ENCODE assay signal across 22 mouse cellular contexts in genomic region chr10:105381202-105381601, GRCm38 (mm10).
DNase-seq lines count a peak whose midpoint lies in the region; ATAC-seq and TF ChIP-seq lines count a peak whose summit lies in the region.
"Had no signal": no experiment of that assay in that cellular context is flagged by ENCODE, and none has a peak within 500 bp of the region (broad histone marks: within the 10 kb centered on the region; RNA-seq: fewer than 3 reads in every experiment).

No protein-coding gene starts in this region.

- H3K9ac ChIP-seq in hindbrain, embryonic 13.5 days: no peak overlapping the region
- H3K9ac ChIP-seq in forebrain, embryonic 16.5 days (replicated peaks; ENCODE audit: low read depth, low read length): no peak overlapping the region
- H3K9ac ChIP-seq in stomach, postnatal 0 days (ENCODE audit: low read length): no peak overlapping the region
- H3K9ac ChIP-seq: heart, embryonic 15.5 days had no signal

- TF ChIP-seq CTCF in brain, embryonic 14.5 days (IDR thresholded peaks at IDR 0.05; ENCODE audit: borderline replicate concordance, extremely low read depth, insufficient read depth, insufficient read length): no peak
- TF ChIP-seq CTCF in stomach, postnatal 0 days (IDR thresholded peaks at IDR 0.05; ENCODE audit: low read depth): no peak

- DNase-seq in hindbrain, embryonic 10.5 days (ENCODE audit: low spot score): no peak
- peak; percentile 80 for DNase-seq in Muller cell, postnatal 12 days (ENCODE audit: inconsistent ontology term)
- DNase-seq in brain, embryonic 14.5 days (ENCODE audit: low read depth): peak; percentile 95
- DNase-seq in layer of hippocampus, postnatal 14 days (ENCODE audit: low spot score in 2 of 2): no peak
- no peak for DNase-seq in stomach, postnatal 0 days (ENCODE audit: low spot score)
- DNase-seq: adrenal gland, adult 2 months; cerebellum, adult 8-10 months; gastrocnemius, postnatal 14 days; heart, adult 18-20 months; heart, postnatal 4 days; kidney, adult 9 months; kidney, postnatal 36 days; lung, adult 18-20 months; lung, postnatal 14 days; right cerebral cortex, adult 18-20 months; thymus, postnatal 4 days had no signal

- H3K9me3 ChIP-seq in hindbrain, embryonic 13.5 days: no peaks in the 10 kb centered on the region
- H3K9me3 ChIP-seq in hindbrain, embryonic 10.5 days: no peaks in the 10 kb centered on the region
- H3K9me3 ChIP-seq in forebrain, embryonic 16.5 days (ENCODE audit: control insufficient read depth, low read length): no peaks in the 10 kb centered on the region
- H3K9me3 ChIP-seq in stomach, postnatal 0 days (ENCODE audit: control insufficient read depth, low read length): no peaks in the 10 kb centered on the region
- H3K9me3 ChIP-seq: heart, embryonic 15.5 days; megakaryocyte, embryonic 14.5 days had no signal

- H3K4me1 ChIP-seq in hindbrain, embryonic 13.5 days (replicated peaks): peaks cover 12% of the 10 kb centered on the region
- peaks cover 10% of the 10 kb centered on the region; the same call in 1 of the 2 replicates for H3K4me1 ChIP-seq in hindbrain, embryonic 10.5 days (replicated peaks)
- peaks cover 16% of the 10 kb centered on the region for H3K4me1 ChIP-seq in forebrain, embryonic 16.5 days (replicated peaks; ENCODE audit: control insufficient read depth, insufficient read depth, low read length)
- H3K4me1 ChIP-seq in stomach, postnatal 0 days (replicated peaks; ENCODE audit: control insufficient read depth, insufficient read depth): no peaks in the 10 kb centered on the region
- H3K4me1 ChIP-seq: heart, embryonic 15.5 days; megakaryocyte, embryonic 14.5 days had no signal

- 0 out of 2 replicates have a peak, but pooled peaks have one; percentile 44 for ATAC-seq in hindbrain, embryonic 13.5 days (ENCODE audit: low FRiP score)
- ATAC-seq in forebrain, embryonic 16.5 days: peak; percentile 76
- no peak for ATAC-seq in stomach, postnatal 0 days (ENCODE audit: low FRiP score, low TSS enrichment)

- no peak overlapping the region for H3K4me3 ChIP-seq in hindbrain, embryonic 13.5 days
- no peak overlapping the region for H3K4me3 ChIP-seq in hindbrain, embryonic 10.5 days
- H3K4me3 ChIP-seq in forebrain, embryonic 16.5 days (replicated peaks; ENCODE audit: low read length): no peak overlapping the region
- H3K4me3 ChIP-seq in stomach, postnatal 0 days (ENCODE audit: low read depth, low read length): no peak overlapping the region
- H3K4me3 ChIP-seq: heart, embryonic 15.5 days; megakaryocyte, embryonic 14.5 days; myocyte had no signal

- no peak for TF ChIP-seq EP300 in stomach, postnatal 0 days (optimal IDR thresholded peaks at IDR 0.05)

- TF ChIP-seq POLR2A in brain, embryonic 14.5 days (IDR thresholded peaks at IDR 0.05; ENCODE audit: borderline replicate concordance, extremely low read depth, insufficient read depth, insufficient read length, poor library complexity, severe bottlenecking): no peak

- no peaks in the 10 kb centered on the region for H3K36me3 ChIP-seq in hindbrain, embryonic 13.5 days
- no peaks in the 10 kb centered on the region for H3K36me3 ChIP-seq in hindbrain, embryonic 10.5 days
- H3K36me3 ChIP-seq in forebrain, embryonic 16.5 days (ENCODE audit: control insufficient read depth, insufficient read depth): no peaks in the 10 kb centered on the region
- H3K36me3 ChIP-seq in stomach, postnatal 0 days (ENCODE audit: control insufficient read depth, insufficient read depth, low read length): no peaks in the 10 kb centered on the region
- H3K36me3 ChIP-seq: heart, embryonic 15.5 days had no signal

- no peak overlapping the region for H3K4me2 ChIP-seq in hindbrain, embryonic 13.5 days
- no peak overlapping the region for H3K4me2 ChIP-seq in forebrain, embryonic 16.5 days (ENCODE audit: low read length)
- no peak overlapping the region for H3K4me2 ChIP-seq in stomach, postnatal 0 days (replicated peaks; ENCODE audit: low read depth)
- H3K4me2 ChIP-seq: heart, embryonic 15.5 days; liver, embryonic 11.5 days had no signal

- no peaks in the 10 kb centered on the region for H3K27me3 ChIP-seq in hindbrain, embryonic 13.5 days
- no peaks in the 10 kb centered on the region; the same call in 1 of the 2 replicates for H3K27me3 ChIP-seq in hindbrain, embryonic 10.5 days (ENCODE audit: insufficient read depth, poor library complexity, severe bottlenecking)
- no peaks in the 10 kb centered on the region for H3K27me3 ChIP-seq in forebrain, embryonic 16.5 days (replicated peaks; ENCODE audit: control insufficient read depth, insufficient read depth, low read length)
- H3K27me3 ChIP-seq in stomach, postnatal 0 days (ENCODE audit: control insufficient read depth, insufficient read depth, low read length): no peaks in the 10 kb centered on the region
- H3K27me3 ChIP-seq: heart, embryonic 15.5 days; megakaryocyte, embryonic 14.5 days had no signal

- no peak overlapping the region for H3K27ac ChIP-seq in hindbrain, embryonic 13.5 days
- no peak overlapping the region for H3K27ac ChIP-seq in hindbrain, embryonic 10.5 days
- H3K27ac ChIP-seq in forebrain, embryonic 16.5 days (ENCODE audit: low read length): no peak overlapping the region
- H3K27ac ChIP-seq in stomach, postnatal 0 days (replicated peaks): no peak overlapping the region
- H3K27ac ChIP-seq: heart, embryonic 15.5 days had no signal

- 38% methylated on average over 5 of the region's 5 CpGs for WGBS in hindbrain, embryonic 13.5 days
- whole genome bisulfite sequencing in hindbrain, embryonic 10.5 days: 71% methylated on average over 5 of the region's 5 CpGs
- WGBS in forebrain, embryonic 16.5 days: 6% methylated on average over 5 of the region's 5 CpGs
- WGBS in stomach, postnatal 0 days: 77% methylated on average over 5 of the region's 5 CpGs

Comparison
In these comparisons a context has a peak if more than half of its experiments do, and no peak if none do; other contexts are left out.
1. DNase-seq: peak in Muller cell, postnatal 12 days (single experiment) and brain, embryonic 14.5 days (single experiment); none in hindbrain, embryonic 10.5 days (single experiment), layer of hippocampus, postnatal 14 days (0 of 2) and stomach, postnatal 0 days (single experiment).